Mouse (Mus musculus) kidney, adult 11 months (tissue): ENCODE data around the gene Nup107.
A peak's percentile ranks its signal among the peaks of the same experiment; 100 is the strongest.
"Not testable (repeated sequence)": the region's sequence is repeated elsewhere in the genome, so short reads cannot be mapped to it uniquely, and the experiment has no call there.

ENCODE experiments used
- DNase-seq: peaks from one replicate; pipeline ENCODE4 v3.0.0; 2022

The Nup107 gene

GRCm38 (mm10) chr10:117750529-117751281 lies 41.8 kb downstream of the Nup107 start:
- no peak for DNase-seq

DNA sequence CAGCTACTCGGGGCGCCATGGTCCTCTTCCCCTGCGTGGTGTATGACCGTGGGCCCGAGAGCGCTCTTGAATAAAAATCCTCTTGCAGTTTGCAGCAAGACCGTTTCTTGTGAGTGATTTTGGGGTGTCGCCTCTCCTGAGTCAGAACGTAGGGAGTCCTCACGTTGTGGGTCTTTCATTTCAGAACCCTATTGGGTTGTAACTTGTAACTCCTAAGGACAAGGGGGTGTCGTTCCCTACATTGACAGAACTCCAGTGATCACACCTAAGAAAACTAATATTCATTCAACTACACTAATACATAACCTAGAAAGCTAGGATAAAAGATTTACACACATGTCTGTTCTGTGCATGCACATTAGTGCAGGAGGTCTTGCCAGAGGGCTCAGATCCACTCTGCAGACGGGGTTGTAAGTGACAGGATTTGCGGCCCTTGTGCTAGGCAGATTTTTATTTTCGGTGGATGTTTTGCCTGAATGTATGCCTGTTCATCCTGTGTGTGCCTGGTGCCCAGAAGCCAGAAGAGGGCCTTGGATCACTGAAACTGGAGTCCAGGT lies 42.6 kb downstream of the Nup107 start:
- DNase-seq: no peak

GRCm38 (mm10) chr10:117749050-117749686 lies 43.3 kb downstream of the Nup107 start:
- DNase-seq: no peak

GRCm38 (mm10) chr10:117748276-117749049 lies 44.0 kb downstream of the Nup107 start:
- peak; percentile 79 for DNase-seq

DNA sequence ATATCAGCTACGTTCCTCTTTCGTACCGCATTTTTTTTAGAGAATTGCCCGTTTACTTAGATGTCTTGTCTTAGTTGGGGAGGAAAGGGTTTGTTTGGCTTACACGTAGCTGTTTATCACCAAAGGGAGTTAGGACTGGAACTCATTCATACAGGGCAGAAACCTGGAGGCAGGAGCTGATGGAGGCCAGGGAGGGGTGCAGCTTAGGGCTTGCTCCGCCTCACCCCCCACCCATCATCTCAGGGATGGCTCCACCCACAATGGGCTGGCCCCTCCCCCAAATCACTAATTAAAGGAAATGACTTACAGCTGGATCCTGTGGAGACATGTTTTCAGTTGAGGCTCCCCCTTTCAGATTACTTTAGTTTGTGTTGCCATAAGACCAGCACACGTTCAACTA lies 44.8 kb downstream of the Nup107 start:
- DNase-seq: no peak

DNA sequence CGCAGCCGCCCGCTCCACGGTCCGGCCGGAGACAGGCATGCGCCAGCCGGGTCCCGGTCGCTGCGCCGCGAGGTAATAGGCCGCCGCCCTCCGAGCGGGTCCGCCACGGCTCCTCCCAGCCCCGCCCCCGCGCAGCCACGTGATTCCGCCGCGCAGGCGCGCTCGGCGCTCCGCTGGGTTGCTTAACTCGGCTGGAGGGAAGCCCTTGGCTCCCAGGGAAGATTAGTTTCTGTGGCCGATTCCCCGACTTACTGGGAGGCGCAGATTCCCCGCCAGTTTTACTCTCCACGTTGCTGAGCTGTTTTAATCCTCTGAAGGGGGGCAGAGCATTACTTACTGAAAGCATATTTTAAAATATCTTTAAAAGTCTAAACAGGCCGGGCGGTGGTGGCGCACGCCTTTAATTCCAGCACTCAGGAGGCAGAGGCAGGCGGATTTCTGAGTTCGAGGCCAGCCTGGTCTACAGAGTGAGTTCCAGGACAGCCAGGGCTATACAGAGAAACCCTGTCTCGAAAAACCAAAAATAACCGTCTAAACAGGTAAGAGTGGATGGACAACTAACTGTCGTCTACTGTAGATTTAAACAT lies 46.1 kb downstream of the Nup107 start, which contains the start of gene Slc35e3:
Gene Slc35e3 (minus strand): TSS at position 69 of the 587 bp plus-strand sequence.
- DNase-seq: peak; percentile 92

GRCm38 (mm10) chr10:117745570-117746296 lies 46.8 kb downstream of the Nup107 start:
- DNase-seq: not testable (repeated sequence)

GRCm38 (mm10) chr10:117743917-117744316 lies 48.6 kb downstream of the Nup107 start:
- DNase-seq: no peak

GRCm38 (mm10) chr10:117743182-117743581 lies 49.3 kb downstream of the Nup107 start:
- no peak for DNase-seq

- DNase-seq: no peak
Observed at GRCm38 (mm10) chr10:117742618-117743017, 49.9 kb downstream of the Nup107 start.

DNA sequence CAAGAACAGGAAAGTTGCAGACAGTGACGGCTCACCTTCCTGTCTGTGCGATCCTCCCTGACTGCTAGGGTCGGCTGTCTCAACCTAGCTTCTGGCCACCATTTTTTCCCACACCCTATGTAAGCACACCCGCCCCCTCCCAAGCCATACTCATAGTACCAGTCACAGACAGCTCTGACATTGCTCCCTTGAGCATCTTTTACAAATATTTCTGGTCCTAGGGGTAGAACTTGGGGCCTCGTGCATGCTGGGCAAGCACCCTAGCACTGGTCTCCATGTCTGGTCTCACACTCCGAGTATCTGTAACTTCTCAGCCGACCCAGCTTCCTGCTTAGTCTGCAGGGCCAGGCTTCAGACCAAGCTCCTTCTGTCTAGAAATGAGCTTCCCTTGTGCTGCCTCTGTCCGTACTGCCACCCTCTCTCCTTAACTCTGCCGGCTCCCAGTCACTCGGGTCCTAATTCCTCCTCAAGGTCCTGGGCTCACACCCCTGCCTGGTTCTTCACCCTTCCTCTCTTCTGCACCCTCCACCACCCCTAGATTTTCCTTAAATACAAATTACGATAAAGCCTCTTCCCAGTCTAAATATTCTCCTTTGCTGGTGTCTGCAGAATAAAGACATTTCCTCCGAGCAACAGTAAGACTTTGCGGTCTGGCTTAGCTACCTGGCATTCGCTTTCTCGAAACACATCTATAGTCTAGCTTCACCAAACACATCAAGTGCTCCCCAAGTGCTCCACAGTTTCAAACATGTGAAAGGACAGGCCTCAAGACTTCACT lies 50.6 kb downstream of the Nup107 start:
- DNase-seq: no peak

GRCm38 (mm10) chr10:117740921-117741320 lies 51.6 kb downstream of the Nup107 start:
- no peak for DNase-seq

- no peak for DNase-seq
Observed at GRCm38 (mm10) chr10:117740171-117740570, 52.3 kb downstream of the Nup107 start.

- no peak for DNase-seq
Observed at GRCm38 (mm10) chr10:117739648-117739948, 52.9 kb downstream of the Nup107 start.

- no peak for DNase-seq
Observed at GRCm38 (mm10) chr10:117738928-117739647, 53.4 kb downstream of the Nup107 start.

DNA sequence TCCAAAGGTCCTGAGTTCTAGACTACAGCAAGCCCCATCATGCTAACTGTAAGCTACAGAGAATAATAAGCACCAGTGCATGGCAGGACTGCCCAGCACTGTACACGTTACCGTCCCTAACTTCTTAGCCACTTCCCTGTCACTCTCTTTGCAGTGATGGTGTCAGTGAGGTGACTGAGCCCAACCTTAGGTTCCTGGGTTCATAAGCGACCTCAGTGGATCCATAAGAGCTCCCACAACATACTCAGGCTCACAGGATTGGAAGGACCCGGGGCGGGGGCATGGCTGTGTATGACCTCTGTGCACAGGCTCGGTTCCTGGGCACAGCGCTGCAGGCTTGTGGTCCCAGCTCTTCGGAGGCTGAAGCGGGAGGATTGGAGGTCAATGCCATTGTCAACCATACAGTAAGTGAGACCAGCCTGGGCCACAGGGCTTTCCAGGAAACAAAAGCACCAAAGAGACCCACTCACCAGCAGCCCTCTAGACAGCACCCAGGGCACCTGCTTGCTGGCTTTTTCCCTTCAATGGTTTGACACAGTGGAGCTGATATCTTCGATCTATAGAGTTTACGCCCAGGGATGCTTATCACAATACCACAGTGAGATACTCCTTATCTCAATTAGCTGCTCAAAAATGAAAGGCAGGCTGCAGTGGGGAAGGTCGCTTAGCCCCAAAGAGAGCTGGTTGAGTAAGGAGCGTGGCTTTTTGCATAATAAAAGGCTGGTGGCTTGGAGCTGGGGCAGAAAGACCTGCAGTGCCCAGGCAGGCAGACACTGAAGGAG lies 54.2 kb downstream of the Nup107 start:
- no peak for DNase-seq

GRCm38 (mm10) chr10:117737498-117737897 lies 55.0 kb downstream of the Nup107 start:
- not testable (repeated sequence) for DNase-seq

DNA sequence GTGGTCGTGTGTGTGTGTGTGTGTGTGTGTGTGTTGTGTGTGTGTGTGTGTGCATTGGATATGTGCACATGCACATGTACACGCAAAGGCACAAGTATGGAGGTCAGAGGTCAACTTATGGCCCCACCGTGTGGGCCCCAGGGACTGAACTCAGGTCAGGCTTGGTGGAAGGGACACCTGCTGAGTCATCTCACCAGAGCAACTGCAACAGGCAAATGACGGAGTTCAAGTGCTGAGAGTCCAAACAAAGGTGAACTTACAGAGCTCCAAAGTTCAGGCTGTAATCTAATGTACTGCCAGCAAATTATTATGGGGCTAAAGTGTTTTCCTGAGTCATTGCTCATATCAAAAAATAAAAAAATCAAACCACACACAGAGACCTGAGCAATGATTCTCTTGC lies 55.4 kb downstream of the Nup107 start:
- peak; percentile 44 for DNase-seq

DNA sequence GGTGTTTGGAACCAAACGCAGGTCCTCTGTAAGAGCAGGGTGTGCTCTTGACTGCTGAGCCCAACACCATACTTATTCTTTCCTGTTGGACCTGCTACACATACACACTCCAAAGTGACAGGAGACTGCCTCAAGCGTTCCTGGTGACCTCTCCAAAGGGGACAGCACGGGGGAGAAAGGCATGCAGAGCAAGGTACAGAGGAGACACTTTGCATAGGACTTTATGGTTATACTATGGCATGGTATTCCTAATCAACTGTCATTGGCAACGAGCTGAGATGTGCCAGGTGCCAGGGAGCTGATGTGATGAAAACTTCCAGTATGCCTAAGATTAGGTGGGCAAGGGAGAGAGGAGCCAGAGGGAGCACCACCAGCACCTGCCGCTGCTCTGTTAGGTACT lies 55.9 kb downstream of the Nup107 start:
- DNase-seq: no peak

DNA sequence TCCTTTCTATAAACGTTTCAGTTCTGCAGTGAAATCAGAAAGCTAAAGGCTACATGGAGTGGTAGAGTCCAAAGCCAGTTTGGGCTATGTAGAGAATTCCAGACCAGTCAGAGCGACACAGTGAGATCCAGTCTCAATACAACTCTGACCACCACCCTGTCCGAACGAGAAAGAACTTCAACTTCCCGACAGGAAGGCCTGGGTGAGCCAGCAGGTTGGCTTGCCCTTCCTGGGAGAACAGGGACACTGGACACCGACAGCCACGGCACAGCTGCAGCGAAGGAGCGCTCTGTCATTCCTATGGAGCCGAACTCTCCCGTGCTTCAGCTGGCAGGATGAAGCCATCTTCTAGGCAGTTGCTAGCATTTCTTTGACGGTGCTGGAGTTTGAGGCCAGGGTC lies 57.1 kb downstream of the Nup107 start:
- DNase-seq: not testable (repeated sequence)
